In the genomic region with DNA sequence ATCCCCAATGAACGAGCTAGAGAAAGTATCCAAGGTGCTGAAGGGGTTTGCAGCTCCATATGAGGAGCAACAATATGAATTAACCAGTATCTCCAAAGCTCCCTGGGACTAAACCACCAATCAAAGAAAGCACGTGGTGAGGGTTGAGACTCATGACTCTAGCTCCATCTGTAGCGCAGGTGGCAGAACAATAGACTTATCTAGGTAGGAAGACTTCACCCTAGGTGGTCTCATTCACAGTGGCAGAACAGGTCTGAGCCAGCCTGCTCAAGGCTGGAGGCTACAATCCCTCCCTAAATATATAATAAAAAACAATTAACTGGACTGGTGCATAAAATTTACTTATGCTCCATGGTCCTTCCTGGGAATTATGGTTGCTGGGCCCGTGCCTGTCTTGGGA, we compare ENCODE assay signal across 25 mouse cellular contexts. TPM values are rescaled to one million over a fixed set of nuclear protein-coding genes. Genes with fewer than 3 reads are reported as not detected.
"Had no signal": no experiment of that assay in that cellular context is flagged by ENCODE, and none has a peak within 500 bp of the region (broad histone marks: within the 10 kb centered on the region; RNA-seq: fewer than 3 reads in every experiment).

No protein-coding gene starts in this region.

- H3K27ac ChIP-seq: lung, embryonic 15.5 days; macrophage; midbrain, embryonic 10.5 days; midbrain, embryonic 12.5 days; neural tube, embryonic 13.5 days; neural tube, embryonic 15.5 days had no signal

- DNase-seq: liver, postnatal 0 days; lung, adult 2 months; lung, postnatal 14 days; lung, postnatal 36 days; midbrain, embryonic 14.5 days; retina, postnatal 1 day; right cerebral cortex, adult 18-20 months; right cerebral cortex, postnatal 25 days; right cerebral cortex, postnatal 4 days; spleen, adult 18-20 months; thymus, adult 2 months; thymus, postnatal 25 days; thymus, postnatal 4 days had no signal

- H3K9me3 ChIP-seq: lung, embryonic 15.5 days; midbrain, embryonic 10.5 days; midbrain, embryonic 12.5 days; neural tube, embryonic 13.5 days; neural tube, embryonic 15.5 days had no signal

- ATAC-seq: liver, postnatal 0 days; lung, postnatal 0 days; midbrain, embryonic 16.5 days had no signal

- H3K27me3 ChIP-seq: lung, embryonic 15.5 days; midbrain, embryonic 12.5 days; neural tube, embryonic 13.5 days; neural tube, embryonic 15.5 days had no signal

- H3K36me3 ChIP-seq: lung, embryonic 15.5 days; midbrain, embryonic 10.5 days; midbrain, embryonic 12.5 days; neural tube, embryonic 13.5 days; neural tube, embryonic 15.5 days had no signal

- H3K4me3 ChIP-seq: lung, embryonic 15.5 days; midbrain, embryonic 10.5 days; midbrain, embryonic 12.5 days; myocyte; neural tube, embryonic 13.5 days; neural tube, embryonic 15.5 days had no signal

- H3K9ac ChIP-seq: liver, postnatal 0 days; lung, embryonic 15.5 days; midbrain, embryonic 12.5 days; neural tube, embryonic 13.5 days; neural tube, embryonic 15.5 days had no signal

- H3K4me2 ChIP-seq: lung, embryonic 15.5 days; midbrain, embryonic 12.5 days; neural tube, embryonic 13.5 days; neural tube, embryonic 15.5 days had no signal

- H3K4me1 ChIP-seq: lung, embryonic 15.5 days; midbrain, embryonic 10.5 days; midbrain, embryonic 12.5 days; neural tube, embryonic 13.5 days; neural tube, embryonic 15.5 days had no signal

RNA-seq across cellular contexts. Expression of a gene that starts 18.5 kb away (rescaled TPM):
- total RNA-seq: megakaryocyte, adult 5-6 weeks; megakaryocyte-erythroid progenitor cell, adult 5-6 weeks had no signal
- polyA plus RNA-seq: liver, postnatal 0 days; macrophage; myocyte; small intestine, adult 2 months had no signal
